Mouse (Mus musculus) testis, adult 2 months (tissue): ENCODE data around the gene Plrg1. TPM values are rescaled to one million over a fixed set of nuclear protein-coding genes. Genes with fewer than 3 reads are reported as not detected.

Source experiments
- H3K27ac ChIP-seq: fragments of 200-500 bp; 2 replicates; pipeline ENCODE4 v1.5.1; 2012; ENCODE audit warnings: low read depth, low read length; ENCODE audit not compliant: control insufficient read depth, insufficient read depth
- H3K27me3 ChIP-seq: fragments of 200-500 bp; 2 replicates; pipeline ENCODE4 v1.6.1; 2012; ENCODE audit warnings: mild to moderate bottlenecking, low read length, moderate library complexity; ENCODE audit not compliant: control insufficient read depth, insufficient read depth
- H3K36me3 ChIP-seq: fragments of 200-500 bp; 2 replicates; pipeline ENCODE4 v1.6.1; 2012; ENCODE audit warnings: mild to moderate bottlenecking, low read length; ENCODE audit not compliant: control insufficient read depth, insufficient read depth
- H3K4me1 ChIP-seq: fragments of 200-500 bp; 2 replicates; pipeline ENCODE4 v1.6.1; 2012; ENCODE audit warnings: low read length; ENCODE audit not compliant: control insufficient read depth, insufficient read depth
- H3K4me3 ChIP-seq: fragments of 200-500 bp; 2 replicates; pipeline ENCODE4 v1.5.1; 2012; ENCODE audit warnings: low read depth, mild to moderate bottlenecking, low read length, moderate library complexity, mixed read lengths; ENCODE audit not compliant: control insufficient read depth
- CTCF ChIP-seq: fragments of 200-500 bp; IDR thresholded peaks from 2 replicates; pipeline ENCODE4 v1.5.1; 2012; ENCODE audit warnings: low read depth, mild to moderate bottlenecking, inconsistent platforms, low read length, moderate library complexity; ENCODE audit not compliant: control insufficient read depth, insufficient read depth, insufficient replicate concordance
- POLR2A ChIP-seq: fragments of 200-500 bp; IDR thresholded peaks from 2 replicates; pipeline ENCODE4 v1.6.1; 2012; ENCODE audit warnings: low read depth, mild to moderate bottlenecking, inconsistent platforms, low read length, moderate library complexity; ENCODE audit not compliant: control insufficient read depth
- polyA plus RNA-seq: library from polyadenylated mRNA; depleted of rRNA; stranded (reverse); fragments of >200 nt; gene quantifications from 2 replicates; pipeline ENCODE4 v1.2.3, GENCODE M21; 2012

The Plrg1 gene
- polyA plus RNA-seq, 1 experiment = 31.4 TPM

DNA sequence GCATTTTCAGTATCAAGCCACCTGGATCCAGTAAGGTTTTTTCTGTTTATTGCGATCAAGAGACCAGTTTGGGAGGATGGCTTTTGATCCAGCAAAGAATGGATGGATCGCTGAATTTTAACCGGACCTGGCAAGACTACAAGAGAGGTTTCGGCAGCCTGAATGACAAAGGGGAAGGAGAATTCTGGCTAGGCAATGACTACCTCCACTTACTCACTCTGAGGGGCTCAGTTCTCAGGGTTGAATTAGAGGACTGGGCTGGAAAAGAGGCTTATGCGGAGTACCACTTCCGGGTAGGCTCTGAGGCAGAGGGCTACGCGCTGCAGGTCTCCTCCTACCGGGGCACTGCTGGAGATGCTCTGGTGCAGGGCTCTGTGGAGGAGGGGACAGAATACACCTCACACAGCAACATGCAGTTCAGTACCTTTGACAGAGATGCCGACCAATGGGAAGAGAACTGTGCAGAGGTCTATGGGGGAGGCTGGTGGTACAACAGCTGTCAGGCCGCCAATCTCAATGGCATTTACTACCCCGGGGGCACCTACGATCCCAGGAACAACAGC lies 22.5 kb upstream of the Plrg1 start:
- no peaks in the 10 kb centered on the region for H3K27me3 ChIP-seq
- no peaks in the 10 kb centered on the region for H3K36me3 ChIP-seq
- H3K4me3 ChIP-seq = peak overlapping the region; percentile 47
- TF ChIP-seq POLR2A = no peak
- TF ChIP-seq CTCF = no peak
- no peak overlapping the region for H3K27ac ChIP-seq
- H3K4me1 ChIP-seq = peaks cover 20% of the 10 kb centered on the region

DNA sequence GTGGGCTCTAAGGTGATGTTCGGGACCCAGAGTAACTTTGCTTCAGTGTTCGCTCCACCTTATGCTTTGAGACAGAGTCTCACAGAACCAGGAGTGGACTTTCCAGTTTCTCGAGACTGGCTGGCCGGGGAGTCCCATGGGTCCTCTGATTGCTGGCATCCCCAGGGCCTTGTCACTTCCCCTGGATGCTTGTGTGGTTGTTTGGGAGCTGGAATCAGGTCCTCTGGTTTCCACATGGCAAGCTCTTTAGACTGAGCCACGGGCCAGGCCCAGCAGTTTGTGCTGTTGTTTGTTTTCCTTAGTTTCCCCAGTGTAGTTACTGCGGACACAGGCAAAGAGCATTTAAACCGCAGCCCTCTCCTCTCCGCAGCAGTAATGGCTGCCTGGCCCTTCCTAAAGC lies 21.5 kb upstream of the Plrg1 start:
- H3K27me3 ChIP-seq = no peaks in the 10 kb centered on the region
- H3K4me3 ChIP-seq = no peak overlapping the region
- no peak for TF ChIP-seq POLR2A
- TF ChIP-seq CTCF = no peak
- H3K4me1 ChIP-seq = peaks cover 20% of the 10 kb centered on the region
- no peaks in the 10 kb centered on the region for H3K36me3 ChIP-seq
- no peak overlapping the region for H3K27ac ChIP-seq

DNA sequence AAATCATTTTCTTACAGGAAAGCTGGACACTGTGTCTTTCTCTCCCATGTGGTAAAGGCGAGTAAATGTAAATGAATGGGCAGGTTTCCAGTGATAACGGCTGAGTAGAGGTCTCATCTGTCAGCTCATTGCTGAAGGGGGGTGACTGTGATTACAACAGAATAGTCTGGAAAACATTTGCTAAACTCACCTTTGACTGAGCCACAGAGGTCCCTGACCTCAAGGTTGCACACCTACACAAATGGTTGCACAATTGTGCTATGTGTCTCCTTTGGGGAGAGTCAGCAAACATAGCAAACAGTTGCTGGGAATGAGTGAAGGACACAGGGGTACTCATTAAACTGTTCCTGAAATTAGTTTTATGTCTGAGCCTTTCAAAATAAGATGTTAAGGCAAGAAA lies 16.5 kb upstream of the Plrg1 start:
- no peak overlapping the region for H3K4me3 ChIP-seq
- H3K27me3 ChIP-seq = no peaks in the 10 kb centered on the region

DNA sequence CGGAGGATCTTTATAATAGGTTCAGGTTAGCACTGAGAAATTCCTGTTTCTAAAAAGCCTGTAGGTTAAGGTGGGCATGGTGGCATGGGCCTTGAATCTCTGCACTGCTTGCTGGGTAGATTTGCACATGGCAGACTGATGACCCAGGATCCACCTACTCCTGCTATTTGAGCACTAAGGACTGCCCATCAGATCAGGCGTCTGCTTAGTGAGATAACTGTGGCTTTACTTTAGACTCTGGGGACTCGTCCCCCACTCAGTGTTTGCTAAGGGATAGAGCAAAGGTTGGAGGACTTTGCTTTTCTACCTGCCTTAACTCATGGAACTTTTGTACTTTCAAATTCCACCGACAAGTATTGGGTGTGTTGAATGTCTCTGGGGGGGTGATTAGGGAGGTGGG lies 15.7 kb upstream of the Plrg1 start:
- TF ChIP-seq POLR2A (no peak), CTCF (no peak)
- H3K27ac ChIP-seq = no peak overlapping the region
- no peak overlapping the region for H3K4me3 ChIP-seq
- no peaks in the 10 kb centered on the region for H3K36me3 ChIP-seq
- H3K4me1 ChIP-seq = no peaks in the 10 kb centered on the region
- no peaks in the 10 kb centered on the region for H3K27me3 ChIP-seq

More for the DNA sequence above, 16.5 kb upstream of the Plrg1 start:
- TF ChIP-seq CTCF = no peak
- TF ChIP-seq POLR2A = no peak
- no peaks in the 10 kb centered on the region for H3K36me3 ChIP-seq
- peaks cover 1% of the 10 kb centered on the region for H3K4me1 ChIP-seq
- no peak overlapping the region for H3K27ac ChIP-seq

DNA sequence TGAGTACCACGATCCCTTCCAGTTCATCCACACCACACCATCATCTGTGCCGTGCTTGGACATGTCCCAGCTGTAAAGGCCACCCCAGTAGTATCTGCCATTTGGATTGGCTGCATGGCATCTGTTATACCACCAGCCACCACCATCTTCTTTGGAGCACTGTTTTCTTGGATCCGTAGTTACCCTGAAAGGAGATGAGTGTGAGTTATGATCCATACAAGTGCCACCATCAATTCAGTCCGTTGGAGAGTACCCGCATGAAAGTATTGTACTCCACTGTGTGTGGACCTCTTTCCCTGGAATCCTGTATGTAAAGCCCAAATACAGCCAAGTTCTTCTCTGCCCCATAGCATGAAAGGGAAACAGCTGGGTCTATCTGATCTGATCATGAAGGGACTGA lies 12.9 kb upstream of the Plrg1 start:
- no peak overlapping the region for H3K4me3 ChIP-seq
- no peaks in the 10 kb centered on the region for H3K36me3 ChIP-seq
- no peaks in the 10 kb centered on the region for H3K27me3 ChIP-seq
- H3K4me1 ChIP-seq = no peaks in the 10 kb centered on the region
- TF ChIP-seq CTCF = no peak
- no peak for TF ChIP-seq POLR2A
- H3K27ac ChIP-seq = no peak overlapping the region

DNA sequence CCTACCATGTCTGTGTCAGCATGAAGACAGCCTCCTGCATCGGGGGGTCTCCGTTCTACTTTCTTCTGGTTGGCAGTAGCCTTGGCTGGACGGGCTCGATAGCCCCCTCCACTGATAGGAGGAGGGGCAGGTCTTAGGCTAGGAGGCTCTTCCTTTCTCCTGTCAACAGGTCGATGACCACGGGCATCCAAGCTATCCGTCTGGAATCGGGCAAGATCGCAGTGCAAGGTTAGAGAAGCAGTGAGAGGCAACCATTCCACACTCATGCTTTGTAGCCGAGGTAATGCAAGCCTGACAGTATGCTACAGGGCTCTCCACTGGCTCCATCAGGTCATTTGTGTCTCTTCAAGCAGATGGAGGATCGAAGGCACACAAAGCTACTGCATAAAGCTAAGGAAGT lies 8.7 kb upstream of the Plrg1 start:
- no peak for TF ChIP-seq CTCF
- TF ChIP-seq POLR2A = no peak
- Histone ChIP-seq H3K27me3 (no peaks in the 10 kb centered on the region), H3K4me3 (no peak overlapping the region), H3K4me1 (no peaks in the 10 kb centered on the region), H3K27ac (no peak overlapping the region), H3K36me3 (no peaks in the 10 kb centered on the region)

DNA sequence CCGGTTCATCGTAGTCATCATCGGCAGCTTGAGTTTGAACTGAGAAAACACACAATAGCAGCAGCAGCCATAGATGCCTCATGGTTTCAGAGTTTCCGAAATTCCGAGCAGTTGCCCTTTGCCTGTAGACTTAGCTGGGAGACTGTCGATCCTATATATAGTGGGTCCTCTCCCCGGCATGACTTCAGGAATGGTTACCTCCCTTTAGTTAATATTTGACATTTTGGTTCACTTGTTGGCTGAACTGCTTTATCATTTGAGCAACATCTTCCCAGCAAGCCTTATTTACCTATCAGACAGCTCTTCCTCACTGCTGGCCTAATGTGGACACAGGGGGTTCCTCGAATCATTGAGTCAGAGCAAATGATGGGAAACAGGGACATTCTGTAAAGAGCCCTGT lies 5.6 kb upstream of the Plrg1 start, which contains the start of gene Fgb:
Fgb (minus strand) TSS at position 184 of the 400 bp plus-strand sequence.
- no peak within 1 kb of the TSS for H3K4me3 ChIP-seq
- no peaks in the 10 kb centered on the region for H3K36me3 ChIP-seq
- no peak within 1 kb of the TSS for H3K27ac ChIP-seq
- TF ChIP-seq CTCF (no peak), POLR2A (no peak)
- H3K4me1 ChIP-seq = peaks cover 2% of the 10 kb centered on the region; the same call in 1 of the 2 replicates
- H3K27me3 ChIP-seq = no peaks in the 10 kb centered on the region
